Mouse (Mus musculus) limb, embryonic 11.5 days (tissue): Measurements from ENCODE around the gene Gm15093. TPM values are rescaled to one million over a fixed set of nuclear protein-coding genes. Genes with fewer than 3 reads are reported as not detected.
"Not testable (repeated sequence)": the region's sequence is repeated elsewhere in the genome, so short reads cannot be mapped to it uniquely, and the experiment has no call there.

ENCODE experiments used
- ATAC-seq: fragments of 200-750 bp; cut with Nextera tagmentation; 2 replicates; pipeline ENCODE4 v1.8.0; 2017; ENCODE audit warnings: low read depth; ENCODE audit not compliant: insufficient number of reproducible peaks, low FRiP score, low TSS enrichment
- DNase-seq: peaks from one replicate; pipeline ENCODE4 v3.0.0-alpha.2; 2015; ENCODE audit warnings: low spot score
- H3K27ac ChIP-seq: fragments of 300-500 bp; sonication (generic); replicated peaks from 2 replicates; pipeline ENCODE4 v1.5.1; 2014; ENCODE audit warnings: low read depth, mild to moderate bottlenecking, low read length
- H3K27me3 ChIP-seq: fragments of 300-500 bp; sonication (generic); 2 replicates; pipeline ENCODE4 v1.6.1; 2014; ENCODE audit warnings: mild to moderate bottlenecking, low read length, mixed read lengths; ENCODE audit not compliant: control insufficient read depth, insufficient read depth
- H3K36me3 ChIP-seq: fragments of 300-500 bp; sonication (generic); 2 replicates; pipeline ENCODE4 v1.6.1; 2014; ENCODE audit warnings: mild to moderate bottlenecking, low read length, moderate library complexity, mixed read lengths; ENCODE audit not compliant: control insufficient read depth, insufficient read depth
- H3K4me1 ChIP-seq: fragments of 300-500 bp; sonication (generic); 2 replicates; pipeline ENCODE4 v1.6.1; 2014; ENCODE audit warnings: low read length, mixed read lengths; ENCODE audit not compliant: control insufficient read depth, insufficient read depth
- H3K4me2 ChIP-seq: fragments of 300-500 bp; sonication (generic); 2 replicates; pipeline ENCODE4 v1.6.1; 2014; ENCODE audit warnings: low read depth, mild to moderate bottlenecking, moderate library complexity; ENCODE audit not compliant: severe bottlenecking
- H3K4me3 ChIP-seq: fragments of 300-500 bp; sonication (generic); 2 replicates; pipeline ENCODE4 v1.5.1; 2014; ENCODE audit warnings: low read depth, low read length
- H3K9ac ChIP-seq: fragments of 300-500 bp; sonication (generic); 2 replicates; pipeline ENCODE4 v1.6.1; 2014; ENCODE audit warnings: mild to moderate bottlenecking, low read length
- H3K9me3 ChIP-seq: fragments of 300-500 bp; sonication (generic); 2 replicates; pipeline ENCODE4 v1.6.1; 2016; ENCODE audit warnings: low read length; ENCODE audit not compliant: control insufficient read depth
- WGBS: fragments of 180-500 bp; shearing (Covaris S2); extraction: QIAGEN DNeasy Blood & Tissue Kit; methylation state at CpG from one replicate; pipeline ENCODE4 v1.1.7; 2014; 5-methylcytosine and 5-hydroxymethylcytosine counted together
- polyA plus RNA-seq: library from polyadenylated mRNA; unstranded; fragments of >200 nt; fragmentation: Nextera tagmentation; extraction: Ambion mirVana; gene quantifications from 2 replicates; pipeline ENCODE4 v1.2.1, GENCODE M21; 2014

The Gm15093 gene
- polyA plus RNA-seq = not detected in 2 replicates

- H3K27me3 ChIP-seq, DNase-seq, H3K4me3 ChIP-seq, H3K36me3 ChIP-seq, H3K9ac ChIP-seq, H3K9me3 ChIP-seq, ATAC-seq, H3K4me2 ChIP-seq, H3K27ac ChIP-seq, H3K4me1 ChIP-seq: not testable (repeated sequence)
- WGBS = no CpG with 5 or more reads among the region's 1 CpGs
These were observed at the start of gene Gm15093 for GRCm38 (mm10) chrX:149272077-149272476. TSS of gene Gm15093 (plus strand) at chrX:149272377.

Other genes with a start within 250 kb of the Gm15093 start
- not detected in 2 replicates for gene Ott, start 198.1 kb upstream of the Gm15093 start, polyA plus RNA-seq
- not detected in 2 replicates for gene Gm15085, start 175.2 kb downstream of the Gm15093 start, polyA plus RNA-seq